Mouse (Mus musculus) forelimb bud, embryonic 11.5 days (tissue): ENCODE data around the gene Ptk7.

ENCODE experiments used
- DNase-seq: peaks from one replicate; pipeline ENCODE4 v3.0.0-alpha.2; 2012; ENCODE audit warnings: low read depth, low spot score

The Ptk7 gene

DNA sequence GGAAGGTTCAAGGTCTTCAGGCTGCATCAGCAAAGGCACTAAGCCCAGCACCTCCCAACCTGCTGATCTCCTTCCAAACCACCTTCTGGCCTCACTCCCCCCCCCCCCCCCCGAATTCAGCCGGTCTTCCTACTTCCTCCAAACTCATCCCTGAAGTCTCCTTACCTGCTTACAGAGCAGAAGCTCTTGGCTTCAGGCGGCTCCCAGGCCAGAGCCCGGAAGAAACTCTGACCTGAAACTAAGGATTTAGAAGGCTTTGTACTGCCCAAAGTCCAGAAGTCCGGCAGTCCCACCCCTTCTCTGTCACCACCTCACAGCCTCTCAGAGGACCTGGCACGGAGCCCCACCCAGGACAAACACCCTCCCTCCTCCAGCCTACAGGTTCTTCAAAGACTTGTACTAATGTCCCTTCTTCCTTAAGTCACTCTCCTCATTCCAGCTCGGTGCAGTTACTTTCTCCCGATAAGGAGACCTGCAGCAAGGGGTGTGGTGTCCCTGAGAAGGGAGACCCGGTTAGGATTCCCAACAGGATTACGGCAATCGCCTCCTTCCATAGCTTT lies 15.7 kb upstream of the Ptk7 start:
- no peak for DNase-seq

DNA sequence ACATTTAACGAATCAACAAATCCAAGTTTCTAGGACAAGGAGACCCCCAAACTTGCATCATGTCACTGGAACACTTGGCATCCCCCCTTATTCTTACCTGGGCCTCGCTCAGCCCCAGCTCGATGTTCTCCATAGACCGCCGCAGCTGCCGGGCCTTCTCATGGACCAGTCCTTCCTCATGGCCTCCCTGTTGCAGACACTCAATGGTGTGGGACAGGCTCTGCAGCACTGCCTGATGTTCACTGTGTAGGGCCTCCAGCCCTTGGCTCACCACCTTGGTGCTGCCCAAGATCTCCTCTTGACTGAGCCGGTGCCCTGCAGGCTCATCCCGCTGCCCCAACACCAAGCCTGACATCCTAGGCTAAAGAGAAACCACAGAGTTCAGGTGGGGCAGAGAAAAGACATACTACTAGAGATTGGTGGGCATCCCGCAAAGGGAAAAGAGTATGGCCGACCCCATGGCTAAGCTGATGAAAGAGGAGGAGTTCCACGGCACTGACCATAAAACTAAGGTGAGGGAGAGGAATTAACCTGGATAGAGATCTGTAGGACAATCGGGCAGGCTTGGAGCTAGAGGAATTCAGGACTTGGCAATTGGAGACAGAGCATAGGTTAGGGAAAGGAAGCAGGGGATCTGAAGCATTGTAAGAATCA lies 15.0 kb upstream of the Ptk7 start:
- no peak for DNase-seq

DNA sequence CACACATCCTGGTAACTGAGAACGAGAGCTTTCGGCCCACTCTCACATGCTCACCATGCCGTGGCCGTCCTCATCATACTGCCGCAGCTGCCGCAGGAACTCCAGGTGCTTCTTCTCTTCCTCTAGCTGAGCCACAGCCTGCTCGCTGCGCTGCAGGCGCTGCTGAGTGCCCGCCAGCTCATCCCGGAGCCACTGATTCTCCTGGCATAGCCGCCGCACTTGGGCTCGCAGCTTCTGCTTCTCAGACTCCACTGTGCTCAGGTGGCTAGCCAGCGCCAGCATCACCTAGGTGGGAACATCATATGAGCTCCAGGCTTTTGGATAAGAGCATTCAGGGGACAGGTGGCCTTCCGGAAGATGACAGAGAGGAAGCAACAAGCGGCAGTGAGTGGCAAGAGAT lies 12.8 kb upstream of the Ptk7 start:
- DNase-seq, result no peak

DNA sequence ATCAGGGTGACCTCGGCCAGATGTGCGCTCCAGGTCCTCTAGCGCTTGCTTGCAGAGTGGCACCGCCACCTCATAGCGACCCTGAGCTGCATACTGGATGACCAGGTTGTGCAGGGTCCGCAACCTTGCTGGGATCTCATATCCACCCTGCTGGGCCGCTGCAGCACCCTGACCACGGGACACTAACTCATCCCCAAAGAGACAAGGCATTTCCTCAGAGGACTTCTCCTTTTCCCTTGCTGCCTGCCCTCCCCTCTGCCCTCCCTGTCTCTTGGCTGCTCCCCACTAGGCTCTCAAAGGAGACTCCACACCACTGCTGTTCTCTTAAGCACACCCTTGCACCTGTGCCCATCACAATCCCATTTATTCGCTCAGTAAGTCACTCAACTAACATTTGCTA lies 10.6 kb upstream of the Ptk7 start:
- no peak for DNase-seq

DNA sequence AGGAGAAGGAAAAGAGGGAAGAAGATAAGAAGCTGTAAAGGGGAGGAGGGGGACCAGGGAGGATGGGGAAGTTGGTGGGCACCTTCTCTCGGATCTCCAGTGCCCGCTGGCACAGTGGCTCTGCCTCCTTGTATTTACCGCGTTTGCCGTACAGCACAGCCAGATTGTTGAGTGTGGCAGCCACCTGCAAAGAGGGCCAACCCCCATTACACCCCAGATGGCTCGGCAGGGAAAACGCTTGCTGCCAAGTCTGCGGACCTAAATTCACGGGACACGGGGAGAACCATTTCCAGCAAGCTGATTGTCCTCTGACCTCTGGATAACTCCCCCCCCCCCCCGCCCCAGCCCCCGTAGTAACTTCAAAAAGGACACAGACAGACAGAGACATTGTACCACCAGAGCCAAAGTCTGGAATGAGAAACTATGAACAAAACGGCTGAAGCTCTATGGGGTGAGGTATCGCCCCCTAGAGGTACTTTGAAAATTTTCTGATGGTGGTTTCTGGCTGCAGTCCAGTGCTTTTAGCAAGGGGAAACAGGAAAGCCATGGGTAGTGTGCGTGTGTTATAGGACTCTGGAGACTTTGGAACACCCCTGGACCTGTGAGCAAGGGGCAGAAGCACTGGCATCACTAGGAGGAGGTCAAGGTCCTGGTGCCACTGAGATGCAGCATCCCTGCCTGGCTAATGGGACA lies 7.7 kb upstream of the Ptk7 start:
- peak; percentile 74 for DNase-seq

DNA sequence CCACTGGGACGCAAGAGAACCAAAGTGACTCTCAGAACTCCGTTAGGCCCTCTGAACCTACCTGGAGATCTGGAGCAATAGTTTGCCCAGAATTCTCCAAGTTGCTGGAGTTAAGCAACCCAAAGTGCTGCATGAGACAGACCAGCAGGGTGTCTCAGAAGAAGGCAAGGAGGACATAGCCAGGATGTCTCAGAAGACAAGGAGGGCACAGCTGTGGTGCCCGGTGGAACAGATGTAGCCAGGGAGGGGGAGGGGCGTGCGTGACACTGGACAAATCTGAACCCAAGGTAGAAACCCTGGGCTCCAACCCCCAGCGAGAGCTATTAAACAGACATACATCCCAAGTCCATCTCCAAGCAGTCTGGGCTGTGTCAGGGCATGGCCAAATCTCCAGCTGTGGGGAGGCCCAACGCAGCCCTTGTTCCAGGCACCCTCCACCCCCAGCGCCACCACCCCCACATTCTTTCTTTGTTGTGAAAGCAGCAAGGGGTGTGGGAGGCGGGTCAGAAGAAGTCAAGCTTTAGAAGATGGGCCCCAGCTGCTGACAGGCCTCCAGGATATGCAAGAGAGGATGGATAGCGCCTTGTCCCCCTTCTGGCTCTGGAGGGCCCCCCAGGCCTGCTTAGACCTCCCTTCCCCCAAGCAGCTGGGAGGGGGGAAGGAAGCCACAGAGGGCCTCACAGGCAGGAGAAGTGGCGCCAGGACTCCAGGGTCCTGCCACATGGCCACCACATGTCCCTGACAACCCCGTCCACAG lies 559 bp upstream of the Ptk7 start:
- peak; percentile 70 for DNase-seq

DNA sequence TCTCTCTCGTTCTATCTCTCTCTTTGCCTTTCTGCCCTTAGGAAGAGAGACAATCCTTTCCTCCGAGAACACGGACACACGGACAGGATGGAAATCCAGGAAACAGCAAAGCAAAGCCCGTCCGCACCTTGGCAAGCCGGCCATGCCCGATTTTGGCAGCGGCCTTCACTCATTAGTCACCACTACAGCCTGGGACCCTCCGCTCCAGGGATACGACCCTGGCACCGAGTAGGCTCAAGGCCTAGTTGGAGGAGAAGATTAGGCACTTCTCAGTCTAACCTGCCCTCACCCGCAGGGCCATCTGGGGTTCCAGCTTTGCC lies 873 bp downstream of the Ptk7 start:
- DNase-seq, result no peak

DNA sequence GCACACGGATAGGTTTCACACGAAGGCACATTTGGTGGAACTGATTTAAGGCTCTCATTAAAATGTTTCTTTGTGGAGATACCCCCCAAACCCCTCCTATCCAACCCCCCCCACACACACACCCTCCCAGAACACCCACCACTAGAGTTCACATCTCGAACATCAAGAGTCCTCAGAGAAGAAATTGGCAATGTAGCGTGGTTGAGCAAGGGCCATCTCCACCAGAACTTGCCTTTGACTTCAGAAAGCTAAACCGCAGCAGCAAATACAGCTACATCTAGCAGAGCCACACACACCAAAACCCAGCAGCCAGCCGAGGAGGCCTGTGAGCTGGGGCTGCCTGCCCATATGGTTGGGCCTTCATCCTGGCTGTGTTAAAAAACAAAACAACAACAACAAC lies 1.9 kb downstream of the Ptk7 start:
- no peak for DNase-seq

DNA sequence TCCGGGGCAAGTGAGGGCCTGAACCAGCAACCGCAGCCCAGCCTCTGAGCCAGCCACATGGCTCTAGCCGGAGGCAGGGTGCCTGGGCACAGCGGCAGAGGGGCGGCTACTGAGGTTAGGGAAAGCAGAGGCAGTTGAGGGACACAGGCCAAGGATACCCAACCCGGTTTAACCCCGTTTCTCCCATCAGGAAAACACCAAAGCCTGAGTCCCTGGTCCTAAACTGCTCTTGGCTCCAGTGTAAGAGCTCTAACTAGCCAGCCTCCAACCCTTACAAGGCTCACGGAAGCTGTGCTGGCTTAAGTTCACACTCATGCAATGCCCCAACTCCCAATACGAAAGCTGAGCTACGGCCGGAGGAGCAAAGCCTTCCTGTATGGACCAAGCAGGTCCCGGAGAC lies 4.7 kb downstream of the Ptk7 start:
- no peak for DNase-seq

DNA sequence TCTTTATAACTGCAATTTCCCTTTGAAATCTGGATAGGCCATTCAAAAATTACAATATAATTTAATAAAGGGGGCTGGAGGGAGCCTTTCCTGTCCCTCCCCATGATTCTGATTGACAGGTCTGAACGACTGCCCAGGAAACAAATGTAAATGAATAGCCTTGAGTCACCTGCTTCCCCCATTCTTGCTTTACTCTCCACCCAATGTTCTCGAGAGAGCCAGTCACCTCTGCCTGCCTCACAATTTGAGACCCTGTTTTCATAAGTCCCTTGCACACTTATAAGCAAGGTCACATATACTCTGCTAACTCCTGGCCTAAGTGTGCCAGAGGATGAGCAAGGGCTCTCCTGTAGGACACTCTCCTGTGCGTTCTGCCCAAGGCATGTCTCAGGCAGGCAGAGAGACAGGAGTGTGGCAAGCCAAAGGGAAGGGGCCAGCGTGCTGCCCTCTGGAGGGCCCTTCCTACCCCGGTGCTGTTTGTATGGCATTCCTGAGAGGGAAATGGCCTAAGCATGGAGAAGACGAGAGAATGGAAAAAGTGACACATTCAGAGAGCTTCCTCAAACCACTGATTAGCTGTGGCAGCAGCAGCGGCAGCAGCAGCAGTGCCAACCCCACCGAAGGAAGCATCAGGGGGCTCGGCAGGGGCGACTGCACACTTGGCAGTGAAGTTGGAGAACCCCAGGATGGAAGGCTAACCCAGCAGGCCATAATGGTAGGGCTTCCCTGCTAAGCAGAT lies 5.3 kb downstream of the Ptk7 start:
- no peak for DNase-seq

DNA sequence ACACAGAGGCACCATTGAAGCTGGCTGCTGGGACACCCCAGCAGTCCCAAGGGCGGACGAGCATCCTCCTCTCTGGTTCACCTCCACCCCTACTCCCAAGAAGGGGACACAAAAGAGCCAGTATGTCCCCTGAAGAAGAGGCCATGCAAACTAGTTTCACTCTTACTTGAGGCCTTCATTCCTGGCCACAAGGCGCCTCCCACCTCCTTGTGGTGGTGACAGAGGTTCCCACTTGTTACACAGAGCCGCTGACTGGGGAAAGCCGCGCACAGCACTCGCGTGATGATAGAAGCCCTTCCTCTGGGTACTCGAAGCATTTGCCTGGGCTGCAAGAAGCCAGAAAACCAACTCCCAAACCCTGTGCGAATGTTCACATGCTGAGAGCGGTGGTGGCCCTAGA lies 7.0 kb downstream of the Ptk7 start:
- no peak for DNase-seq

DNA sequence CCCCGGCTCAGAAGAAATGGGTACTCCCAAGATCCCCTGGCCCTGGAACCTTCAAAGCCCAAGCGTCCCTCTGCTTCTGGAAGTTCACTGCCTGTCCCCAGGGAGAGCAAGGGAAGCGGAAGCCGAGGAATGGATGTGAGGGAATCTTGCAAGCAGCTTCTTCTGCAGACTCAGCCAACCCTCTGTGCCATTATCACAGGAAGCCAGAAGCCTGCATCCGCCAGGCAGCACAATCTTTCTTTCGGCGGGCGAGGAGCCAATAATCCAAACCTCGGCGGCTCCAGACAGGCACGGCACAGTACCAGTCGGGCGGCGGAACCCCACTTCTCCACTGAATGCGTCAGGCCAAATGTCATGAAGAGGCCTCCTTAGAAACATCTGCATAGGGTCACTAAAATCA lies 8.0 kb downstream of the Ptk7 start:
- DNase-seq, result no peak

DNA sequence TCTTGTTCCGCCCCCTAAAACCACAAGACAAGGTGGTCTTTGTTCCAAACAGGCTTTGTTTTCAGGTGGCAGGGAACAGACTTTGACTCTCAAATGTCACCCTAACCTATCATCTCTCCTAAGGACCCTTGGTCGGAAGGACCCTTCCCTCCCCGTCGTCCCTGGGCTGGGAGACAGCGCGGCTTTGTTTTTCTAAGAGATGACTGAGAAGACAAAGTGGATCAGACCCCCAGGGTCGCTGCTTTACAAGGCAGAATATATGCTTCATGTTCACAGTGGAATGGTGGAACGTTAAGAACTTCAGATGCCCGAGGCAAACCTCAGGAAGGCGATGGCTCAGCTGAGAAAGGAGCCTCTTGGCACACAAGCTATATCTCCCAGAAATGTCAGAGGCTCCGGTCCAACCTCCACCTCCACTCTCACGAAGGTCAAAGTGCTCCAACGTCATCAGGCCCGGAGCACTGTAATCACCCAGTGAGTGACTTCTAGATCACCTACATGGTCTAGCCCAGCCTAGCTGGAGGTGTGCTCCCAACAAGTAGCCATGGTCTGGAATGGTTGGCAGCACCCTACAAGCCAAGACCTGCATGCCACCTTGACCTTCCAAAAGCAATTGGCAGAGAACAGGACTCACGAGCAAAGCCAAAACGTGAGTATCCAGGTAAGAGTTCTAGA lies 9.5 kb downstream of the Ptk7 start:
- DNase-seq, result no peak

DNA sequence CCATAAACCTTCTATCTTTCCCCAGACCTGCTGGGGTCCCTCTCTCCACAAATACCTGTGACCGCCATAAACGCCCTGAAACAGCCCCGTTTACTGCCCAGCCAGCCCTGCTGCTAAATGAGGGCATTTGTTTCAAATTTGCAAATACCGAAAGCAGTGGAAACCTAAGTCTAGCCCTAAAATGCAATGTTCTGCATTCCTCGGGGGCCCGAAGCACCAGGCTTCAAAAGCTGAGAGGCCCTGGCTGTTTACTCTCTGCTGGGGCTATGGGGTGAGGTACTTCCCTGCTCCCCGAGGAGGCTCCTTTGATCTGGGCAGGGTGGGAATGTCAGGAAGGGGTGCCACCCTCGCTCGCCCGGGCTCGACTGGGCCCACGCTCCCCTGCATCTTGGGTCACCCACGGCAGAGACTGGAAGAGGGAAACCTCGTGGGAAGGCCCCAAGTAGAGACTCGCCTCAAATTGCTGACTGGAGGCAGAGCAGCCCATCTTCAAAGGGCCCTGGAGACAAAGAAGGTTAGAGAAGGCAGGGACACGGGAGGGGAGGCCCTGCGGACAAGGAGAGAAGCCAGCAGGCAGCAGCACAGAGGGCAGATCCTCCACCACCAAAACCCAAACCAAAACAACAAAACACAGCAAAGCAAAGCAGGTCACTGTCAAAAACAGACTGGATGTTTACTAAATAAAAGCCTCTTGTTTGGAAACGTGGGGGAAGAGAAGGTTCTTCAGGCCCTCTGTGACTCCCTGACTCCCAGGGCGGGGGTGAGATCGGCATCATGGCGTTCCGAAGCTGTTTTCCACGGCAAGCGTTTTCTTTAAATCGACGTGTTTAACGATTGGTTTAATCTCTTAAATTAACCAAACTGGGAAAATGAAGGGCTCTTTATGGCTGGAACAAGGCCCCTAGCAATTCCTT lies 10.3 kb downstream of the Ptk7 start:
- peak; percentile 78 for DNase-seq

DNA sequence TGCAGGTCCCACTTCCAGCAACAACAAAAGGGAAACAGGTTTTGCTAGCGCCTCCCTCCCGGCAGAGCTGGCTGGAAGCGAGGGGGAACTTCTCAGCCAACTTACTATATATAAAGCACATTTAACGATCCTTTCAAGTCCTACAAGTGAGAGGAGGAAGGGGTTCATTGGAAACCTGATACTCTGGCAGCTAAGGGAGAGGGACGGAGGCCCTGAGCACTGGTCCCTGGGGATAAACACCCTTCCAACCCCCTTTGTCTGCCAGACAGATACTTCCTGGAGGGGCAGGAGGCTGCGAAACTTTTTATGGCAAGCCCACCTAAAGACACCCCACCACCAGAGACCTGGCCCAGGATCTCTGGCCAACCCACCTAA lies 10.9 kb downstream of the Ptk7 start:
- DNase-seq, result peak; percentile 86

DNA sequence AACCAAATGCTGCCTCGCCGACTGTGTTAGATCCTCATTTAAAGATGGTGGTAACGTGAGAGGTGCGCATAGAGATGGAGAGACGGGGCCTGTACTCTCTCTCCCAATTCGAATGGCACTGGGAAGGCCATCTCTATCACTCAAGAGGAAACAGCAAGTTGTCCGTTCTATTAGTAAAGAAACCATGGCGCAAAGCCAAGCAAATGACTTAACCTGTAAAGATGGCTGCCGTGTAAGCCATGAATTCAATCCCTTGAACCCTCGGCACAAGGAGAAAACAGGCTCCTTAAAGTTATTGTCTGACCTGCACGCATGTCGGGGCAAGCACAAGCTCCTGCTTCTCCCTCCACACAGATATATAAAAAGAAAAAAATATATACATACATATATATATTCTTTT lies 11.5 kb downstream of the Ptk7 start:
- DNase-seq, result no peak

DNA sequence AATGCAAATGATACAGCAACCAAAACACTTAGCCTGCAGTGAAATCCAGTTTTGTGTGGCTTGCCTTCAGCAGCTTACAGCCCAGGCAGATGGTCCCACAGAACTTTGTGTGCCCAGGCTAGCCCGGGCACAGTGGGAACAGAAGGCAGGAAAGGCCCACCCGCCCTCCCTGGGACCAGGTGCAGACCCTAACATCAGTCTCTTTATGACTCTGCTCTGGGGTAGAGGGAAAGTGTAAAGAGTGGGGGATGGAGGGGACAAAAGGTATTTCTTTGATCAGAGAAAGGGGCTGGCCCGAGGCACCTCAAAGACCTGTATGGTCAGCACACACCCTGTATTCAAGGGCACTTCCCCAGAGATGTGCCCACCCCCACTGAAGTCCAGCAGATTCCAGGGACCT lies 16.1 kb downstream of the Ptk7 start:
- DNase-seq, result peak; percentile 57

DNA sequence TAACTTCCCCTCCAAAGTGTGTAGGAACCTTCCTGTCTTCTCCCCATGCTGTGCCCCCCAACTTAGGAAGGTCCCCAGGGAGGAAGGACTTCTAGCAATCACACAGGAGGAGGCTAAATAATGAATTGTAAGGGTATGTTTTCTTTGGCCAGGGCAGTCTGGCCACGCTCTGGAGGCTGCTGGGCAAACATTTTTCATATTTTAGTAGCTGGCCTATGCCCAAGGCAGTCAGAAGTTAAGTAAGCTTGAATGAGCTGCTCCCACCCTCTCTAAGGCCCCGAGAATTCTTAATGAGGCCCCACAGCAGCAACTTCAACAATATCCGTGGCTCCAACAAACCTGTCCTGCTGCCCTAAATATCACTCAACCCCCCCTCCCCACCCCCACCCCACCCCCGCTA lies 16.5 kb downstream of the Ptk7 start:
- DNase-seq, result no peak

DNA sequence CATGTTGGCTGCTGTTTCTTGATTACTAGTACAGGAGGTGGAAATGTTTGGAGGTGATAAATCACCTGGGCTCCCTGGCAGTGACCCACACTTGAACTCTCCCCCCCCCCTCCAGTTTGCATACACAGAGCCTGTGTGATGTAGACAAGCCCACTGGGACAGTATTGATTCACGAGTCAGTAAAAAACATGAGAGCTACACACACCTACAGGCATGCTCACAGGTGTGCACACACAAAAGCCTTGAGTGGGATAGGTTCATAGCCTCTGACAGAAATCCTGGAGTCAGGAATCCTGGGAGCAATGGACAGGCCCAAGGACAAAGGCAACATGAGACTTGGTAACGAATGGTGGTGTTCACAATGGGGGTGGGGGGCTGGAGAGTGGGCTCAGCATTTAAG lies 17.1 kb downstream of the Ptk7 start:
- DNase-seq, result no peak

DNA sequence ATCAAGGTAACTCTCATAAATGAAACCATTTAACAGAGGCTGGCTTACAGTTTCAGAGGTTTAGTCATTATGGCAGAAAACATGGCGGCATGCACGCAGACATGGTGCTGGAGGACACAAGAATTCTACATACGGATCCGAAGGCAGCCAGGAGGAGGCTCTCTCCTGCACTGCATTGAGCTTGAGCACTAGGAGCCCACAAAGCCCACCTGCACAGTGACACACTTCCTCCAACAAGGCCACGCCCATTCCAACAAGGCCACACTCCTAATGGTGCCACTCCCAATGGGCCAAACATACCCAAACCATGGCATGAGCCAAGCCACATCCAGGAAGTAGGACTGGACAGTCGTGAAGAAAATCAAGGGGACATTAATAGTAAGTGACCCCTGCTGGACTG lies 18.0 kb downstream of the Ptk7 start:
- no peak for DNase-seq
